Mouse (Mus musculus) C3H10T1/2 (cell line): ENCODE measurements around the gene Cacng7. TPM values are rescaled to one million over a fixed set of nuclear protein-coding genes. Genes with fewer than 3 reads are reported as not detected.

Experiments
- polyA plus RNA-seq, 2 experiments: library from polyadenylated mRNA; unstranded; fragments of >200 nt; fragmentation: generic; extraction: Trizol; gene quantifications; one replicate each; pipeline ENCODE4 v1.2.1; 2012; ENCODE audit warnings: missing spikeins in 2 of 2

Gene Cacng7
- polyA plus RNA-seq: 1 to 10 TPM in 1 of 2 experiments, under 1 TPM in 1; 0.26 to 3.6 TPM

GRCm38 (mm10) chr7:3332619-3333521 lies at the start of gene Cacng7:
Cacng7 (plus strand) TSS chr7:3332955.

DNA sequence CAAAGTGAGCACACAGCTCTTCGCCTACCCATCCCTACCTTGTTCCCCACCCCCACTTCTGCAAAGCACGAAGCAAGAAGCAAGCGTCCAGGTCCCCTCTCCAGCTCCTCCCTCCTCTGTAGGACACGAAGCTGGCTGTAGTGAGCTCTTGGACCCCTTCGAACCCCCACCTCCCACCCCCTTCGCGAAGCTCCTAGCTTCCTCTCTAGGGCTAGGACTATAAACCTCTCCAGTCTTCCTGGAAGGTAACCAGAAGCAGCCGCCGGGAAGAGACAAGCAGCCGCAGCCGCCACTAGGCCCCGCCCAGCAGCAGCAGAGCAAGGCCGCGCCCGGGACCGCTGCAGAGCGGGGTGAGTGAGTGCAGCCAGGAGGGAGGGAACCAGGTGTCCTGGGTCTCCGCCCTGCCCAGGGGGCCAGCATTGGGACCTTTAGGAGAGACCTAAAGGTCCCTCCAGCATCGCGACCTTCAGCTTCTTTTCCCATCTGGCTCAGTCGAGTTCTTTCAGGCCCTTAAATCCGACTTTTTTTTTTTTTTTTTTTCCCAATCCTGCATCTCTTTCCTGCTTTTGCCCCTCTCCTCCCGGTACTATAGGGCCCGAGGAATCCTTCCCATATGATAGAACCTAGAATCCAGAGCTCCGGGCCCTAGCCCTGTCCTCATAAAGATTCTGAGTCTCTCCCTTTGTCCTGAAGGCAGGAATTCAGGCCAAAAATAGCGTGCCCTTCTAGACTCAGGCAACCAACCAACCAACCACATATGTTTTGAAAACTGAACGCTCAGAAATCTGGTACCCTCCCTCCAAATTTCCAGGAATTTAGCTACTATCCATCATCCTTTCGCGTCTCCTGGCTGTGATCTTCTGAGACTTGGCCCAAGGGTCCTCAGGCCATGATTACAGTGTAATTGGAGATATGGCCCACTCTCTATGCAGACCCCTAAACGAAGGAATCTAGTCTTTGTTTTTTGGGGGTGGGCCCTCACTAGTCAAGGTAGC lies 43.5 kb upstream of the Cacng7 start, which contains the start of the genes Myadm and Prkcg:
Myadm (plus strand) TSS at position 105 of the 995 bp plus-strand sequence.
Prkcg (plus strand) TSS at position 204 of the 995 bp plus-strand sequence.

DNA sequence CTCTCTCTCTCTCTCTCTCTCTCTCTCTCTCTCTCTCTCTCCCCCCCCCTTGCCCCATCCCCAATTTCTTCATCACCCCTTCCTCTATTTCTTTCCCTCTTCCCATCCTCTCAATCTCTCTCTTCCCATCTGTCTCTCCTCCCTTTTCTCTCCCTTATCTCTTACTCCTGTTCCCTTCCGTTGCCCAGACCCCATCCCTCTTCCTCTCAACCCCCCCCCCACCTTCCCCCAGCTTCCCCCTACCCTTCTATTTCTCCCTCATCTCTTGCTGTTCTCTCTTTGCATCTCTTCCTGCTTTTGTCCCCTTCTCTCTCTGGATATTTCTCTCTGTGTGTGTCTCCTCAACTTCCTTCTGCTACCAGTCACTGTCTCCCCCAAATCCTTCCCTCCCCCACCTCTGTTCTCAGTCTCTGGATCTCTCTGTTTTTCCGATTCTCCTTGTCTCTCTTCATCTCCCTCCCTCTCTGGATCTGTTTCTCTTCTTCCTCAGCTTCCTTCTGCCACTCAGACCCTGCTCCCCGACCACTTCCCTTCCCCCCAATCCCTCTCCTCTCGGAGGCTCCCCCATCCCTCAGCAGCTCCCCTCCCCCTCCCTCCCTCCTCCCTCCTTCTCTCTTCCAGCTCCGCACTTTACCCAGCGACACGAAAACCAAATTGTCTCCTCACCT lies 57.8 kb downstream of the Cacng7 start, which contains the start of gene Cacng8:
Cacng8 (plus strand) TSS at position 271 of the 668 bp plus-strand sequence.

Other genes with a start within 250 kb of the Cacng7 start
- gene AU018091, start 163.8 kb upstream of the Cacng7 start, polyA plus RNA-seq: under 1 TPM in 1 of 2 experiments, not detected in 1; 0.01 TPM
- not detected for gene Nlrp12, start 83.2 kb upstream of the Cacng7 start, polyA plus RNA-seq
- gene Myadm, start 43.9 kb upstream of the Cacng7 start, polyA plus RNA-seq: 100 to 1,000 TPM in 1 of 2 experiments, 10 to 100 TPM in 1; 47.4 to 122 TPM
- 1 to 10 TPM in 1 of 2 experiments, under 1 TPM in 1; 0.19 to 2.2 TPM for gene Prkcg, start 43.8 kb upstream of the Cacng7 start, polyA plus RNA-seq
- under 1 TPM in 1 of 2 experiments, not detected in 1; 0.04 TPM for gene Cacng8, start 57.7 kb downstream of the Cacng7 start, polyA plus RNA-seq
- not detected for gene Cacng6, start 91.2 kb downstream of the Cacng7 start, polyA plus RNA-seq
- not detected for gene Tarm1, start 169.7 kb downstream of the Cacng7 start, polyA plus RNA-seq